Mouse (Mus musculus) neural tube, embryonic 13.5 days (tissue): ENCODE measurements around the gene Ptprj. TPM values are rescaled to one million over a fixed set of nuclear protein-coding genes. Genes with fewer than 3 reads are reported as not detected.

Experiments used
- ATAC-seq: fragments of 200-750 bp; cut with Nextera tagmentation; 2 replicates; pipeline ENCODE4 v1.8.0; 2017; ENCODE audit warnings: low read depth, mild to moderate bottlenecking, moderate TSS enrichment, moderate library complexity
- H3K27ac ChIP-seq: fragments of 300-500 bp; sonication (generic); replicated peaks from 2 replicates; pipeline ENCODE4 v1.5.1; 2015; ENCODE audit warnings: moderate library complexity, mild to moderate bottlenecking, inconsistent platforms
- H3K27me3 ChIP-seq: fragments of 300-500 bp; sonication (generic); 2 replicates; pipeline ENCODE4 v1.6.1; 2015; ENCODE audit warnings: mild to moderate bottlenecking, inconsistent platforms
- H3K36me3 ChIP-seq: fragments of 300-500 bp; sonication (generic); 2 replicates; pipeline ENCODE4 v1.6.1; 2015; ENCODE audit warnings: mild to moderate bottlenecking, inconsistent platforms
- H3K4me1 ChIP-seq: fragments of 300-500 bp; sonication (generic); replicated peaks from 2 replicates; pipeline ENCODE4 v1.6.1; 2015; ENCODE audit warnings: inconsistent platforms
- H3K4me2 ChIP-seq: fragments of 300-500 bp; sonication (generic); 2 replicates; pipeline ENCODE4 v1.6.1; 2015; ENCODE audit warnings: inconsistent platforms, mild to moderate bottlenecking, moderate library complexity
- H3K4me3 ChIP-seq: fragments of 300-500 bp; sonication (generic); 2 replicates; pipeline ENCODE4 v1.5.1; 2015; ENCODE audit warnings: mild to moderate bottlenecking, inconsistent platforms
- H3K9ac ChIP-seq: fragments of 300-500 bp; sonication (generic); 2 replicates; pipeline ENCODE4 v1.6.1; 2015; ENCODE audit warnings: moderate library complexity, mild to moderate bottlenecking, inconsistent platforms
- H3K9me3 ChIP-seq: fragments of 300-500 bp; sonication (generic); 2 replicates; pipeline ENCODE4 v1.6.1; 2016; ENCODE audit warnings: inconsistent platforms
- WGBS: fragments of 180-500 bp; shearing (Covaris S2); methylation state at CpG from one replicate; pipeline ENCODE4 v1.1.7; 2015; 5-methylcytosine and 5-hydroxymethylcytosine counted together
- polyA plus RNA-seq: library from polyadenylated mRNA; unstranded; fragments of >200 nt; fragmentation: Nextera tagmentation; extraction: Ambion mirVana; gene quantifications from 2 replicates; pipeline ENCODE4 v1.2.1, GENCODE M21; 2015

Gene Ptprj
- polyA plus RNA-seq, 1 experiment from 2014 or later = 4.4 TPM

- H3K4me2 ChIP-seq = no peak overlapping the region
- H3K36me3 ChIP-seq = no peaks in the 10 kb centered on the region
- H3K9ac ChIP-seq = no peak overlapping the region
- no peaks in the 10 kb centered on the region for H3K9me3 ChIP-seq
- 70% methylated on average over 7 of the region's 7 CpGs for WGBS
- no peaks in the 10 kb centered on the region for H3K27me3 ChIP-seq
- H3K27ac ChIP-seq = no peak overlapping the region
- H3K4me1 ChIP-seq = peaks cover 21% of the 10 kb centered on the region
- ATAC-seq = no peak
- no peak overlapping the region for H3K4me3 ChIP-seq
These were observed 14.4 kb downstream of the Ptprj start for GRCm38 (mm10) chr2:90566046-90566445.

DNA sequence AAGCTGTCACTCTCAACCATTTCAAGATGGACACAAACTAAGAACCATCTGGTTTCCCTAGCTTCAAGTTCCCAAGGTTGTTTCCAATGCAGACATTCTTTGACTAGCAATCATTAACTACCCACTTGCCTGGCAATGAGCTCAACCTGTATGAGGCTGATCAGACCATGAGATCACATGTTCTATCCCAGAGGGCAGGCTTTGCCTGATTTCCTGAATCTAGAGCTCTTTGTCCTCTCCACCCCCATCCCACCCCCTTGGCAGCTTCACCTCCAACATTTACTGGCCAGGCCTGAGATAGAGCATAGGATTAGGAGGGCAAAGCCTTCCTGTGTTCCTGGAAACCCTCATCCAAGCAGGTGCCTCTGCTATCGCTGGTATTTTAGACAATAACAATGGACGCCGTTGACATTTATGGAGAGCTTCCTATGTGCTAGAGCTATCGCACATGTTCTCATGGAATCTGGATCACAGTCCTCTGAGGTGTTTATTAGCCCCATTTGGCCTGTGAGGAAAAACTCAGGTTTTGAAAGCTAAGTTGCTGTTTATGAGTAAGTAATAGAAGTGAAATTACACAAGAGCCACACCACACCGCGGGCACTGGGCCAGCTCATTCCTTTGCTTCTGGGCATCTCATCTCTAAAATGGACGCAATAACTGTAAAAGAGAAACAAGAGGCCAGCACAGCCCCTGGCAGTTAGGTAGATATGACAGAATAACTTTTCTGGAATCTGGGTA, 15.1 kb downstream of the Ptprj start:
- WGBS = 95% methylated on average over 7 of the region's 7 CpGs
- Histone ChIP-seq H3K9ac (no peak overlapping the region), H3K27me3 (no peaks in the 10 kb centered on the region), H3K4me2 (no peak overlapping the region), H3K4me3 (no peak overlapping the region), H3K4me1 (peaks cover 28% of the 10 kb centered on the region), H3K36me3 (no peaks in the 10 kb centered on the region), H3K27ac (no peak overlapping the region), H3K9me3 (no peaks in the 10 kb centered on the region)
- ATAC-seq = no peak

- Histone ChIP-seq H3K4me1 (peaks cover 32% of the 10 kb centered on the region), H3K36me3 (no peaks in the 10 kb centered on the region), H3K9ac (no peak overlapping the region), H3K27ac (no peak overlapping the region), H3K4me3 (no peak overlapping the region), H3K9me3 (no peaks in the 10 kb centered on the region), H3K27me3 (no peaks in the 10 kb centered on the region), H3K4me2 (no peak overlapping the region)
- ATAC-seq = no peak
- WGBS = 90% methylated on average over 8 of the region's 8 CpGs
These were observed 15.9 kb downstream of the Ptprj start for GRCm38 (mm10) chr2:90564552-90564951.

DNA sequence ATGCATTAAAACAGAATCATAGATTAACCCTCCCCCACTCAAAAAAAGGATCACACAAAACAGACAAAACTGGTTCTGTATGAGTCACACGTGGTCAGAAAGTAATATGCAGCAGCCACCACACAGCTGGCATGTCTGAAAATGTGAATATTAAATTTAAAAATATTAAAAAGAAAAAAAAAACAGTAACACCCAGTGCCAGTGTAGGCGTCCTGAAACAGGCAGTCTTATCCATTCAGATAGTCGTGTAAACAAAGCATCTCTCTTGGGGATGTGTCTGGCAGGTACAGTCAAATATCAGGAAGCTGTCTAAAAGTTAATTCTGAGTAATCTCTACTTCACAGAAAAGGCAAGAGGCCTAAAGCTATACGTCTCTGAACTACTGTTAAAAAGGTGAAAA, 17.3 kb downstream of the Ptprj start:
- Histone ChIP-seq H3K4me2 (no peak overlapping the region), H3K9ac (no peak overlapping the region), H3K36me3 (no peaks in the 10 kb centered on the region), H3K9me3 (no peaks in the 10 kb centered on the region), H3K4me3 (no peak overlapping the region), H3K4me1 (peaks cover 32% of the 10 kb centered on the region), H3K27me3 (no peaks in the 10 kb centered on the region), H3K27ac (no peak overlapping the region)
- 79% methylated on average over 4 of the region's 4 CpGs for WGBS
- no peak for ATAC-seq

DNA sequence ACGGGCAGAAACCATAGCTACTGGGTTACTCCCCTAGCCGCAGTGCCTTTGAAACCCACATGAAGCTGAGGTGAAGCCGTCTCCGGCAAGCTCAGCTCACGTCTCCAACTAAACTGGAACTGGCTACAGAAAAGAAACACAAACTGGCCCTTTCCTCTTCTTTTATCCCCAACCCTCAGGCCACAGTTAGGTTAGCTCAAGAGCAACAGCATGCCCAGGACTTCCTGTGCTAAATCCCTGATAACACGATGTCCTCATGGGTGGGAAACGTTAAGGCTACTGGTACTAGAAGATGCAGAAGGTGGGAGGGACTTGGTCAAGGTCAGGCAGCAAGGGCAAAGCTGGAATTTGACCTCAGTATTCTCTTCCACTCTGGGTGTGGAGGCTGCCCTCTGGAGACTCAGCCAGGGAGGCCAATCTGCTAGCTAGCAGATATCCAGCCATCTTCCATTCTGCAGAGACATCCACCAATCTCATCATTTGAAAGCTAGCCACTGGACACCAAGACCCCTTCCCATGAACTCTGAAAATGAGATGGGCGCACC, 18.2 kb downstream of the Ptprj start:
- no peak overlapping the region for H3K27ac ChIP-seq
- H3K4me3 ChIP-seq = no peak overlapping the region
- H3K36me3 ChIP-seq = no peaks in the 10 kb centered on the region
- H3K4me1 ChIP-seq = peaks cover 29% of the 10 kb centered on the region
- no peaks in the 10 kb centered on the region for H3K27me3 ChIP-seq
- H3K9me3 ChIP-seq = no peaks in the 10 kb centered on the region
- no peak overlapping the region for H3K9ac ChIP-seq
- no peak overlapping the region for H3K4me2 ChIP-seq
- ATAC-seq = no peak
- WGBS = 83% methylated on average over 8 of the region's 8 CpGs

DNA sequence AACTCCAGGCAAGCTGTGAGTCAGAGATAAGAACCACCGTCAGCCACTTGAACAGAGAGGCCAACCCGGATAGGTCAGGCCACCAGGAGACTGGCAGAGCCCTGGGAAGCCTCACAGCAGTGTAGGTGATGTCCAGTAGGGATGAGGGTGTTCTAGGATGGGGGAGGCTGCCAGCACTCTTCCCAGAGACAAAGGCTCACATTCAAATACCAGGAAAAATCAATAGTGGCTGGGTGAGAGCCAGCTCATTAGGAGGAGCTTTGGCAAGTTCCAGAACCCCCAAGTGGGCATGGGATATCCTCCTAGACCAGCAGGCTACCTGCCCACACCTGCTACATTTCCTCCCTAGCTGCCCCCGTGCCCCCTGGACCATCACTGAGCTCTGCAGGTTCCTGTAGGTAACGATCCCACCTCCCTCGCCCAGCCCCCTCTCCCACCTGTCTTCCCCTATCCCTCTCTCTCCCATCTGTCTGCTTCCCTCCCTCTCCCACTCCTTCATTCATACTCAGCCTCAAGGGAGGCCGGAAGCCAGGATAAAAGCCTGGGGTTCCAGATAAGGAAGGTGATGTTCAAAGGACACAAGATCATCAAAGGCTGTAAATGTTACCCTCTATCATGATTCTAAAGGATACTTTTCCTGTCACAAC, 20.1 kb downstream of the Ptprj start:
- H3K4me3 ChIP-seq = no peak overlapping the region
- peak; percentile 57; the same call in 1 of the 2 replicates for ATAC-seq
- 65% methylated on average over 6 of the region's 6 CpGs for WGBS
- peaks cover 15% of the 10 kb centered on the region for H3K4me1 ChIP-seq
- H3K4me2 ChIP-seq = no peak overlapping the region
- no peaks in the 10 kb centered on the region for H3K9me3 ChIP-seq
- no peaks in the 10 kb centered on the region for H3K36me3 ChIP-seq
- H3K27me3 ChIP-seq = no peaks in the 10 kb centered on the region
- no peak overlapping the region for H3K27ac ChIP-seq
- no peak overlapping the region for H3K9ac ChIP-seq

GRCm38 (mm10) chr2:90559688-90560196, 20.7 kb downstream of the Ptprj start:
- peaks cover 15% of the 10 kb centered on the region for H3K4me1 ChIP-seq
- H3K27me3 ChIP-seq = no peaks in the 10 kb centered on the region
- no peak overlapping the region for H3K4me2 ChIP-seq
- ATAC-seq = no peak
- 91% methylated on average over 12 of the region's 12 CpGs for WGBS
- H3K27ac ChIP-seq = no peak overlapping the region
- H3K36me3 ChIP-seq = no peaks in the 10 kb centered on the region
- H3K9me3 ChIP-seq = no peaks in the 10 kb centered on the region
- no peak overlapping the region for H3K4me3 ChIP-seq
- no peak overlapping the region for H3K9ac ChIP-seq

- WGBS = 88% methylated on average over 2 of the region's 2 CpGs
- Histone ChIP-seq H3K27me3 (no peaks in the 10 kb centered on the region), H3K4me3 (no peak overlapping the region), H3K9ac (no peak overlapping the region), H3K36me3 (no peaks in the 10 kb centered on the region), H3K27ac (no peak overlapping the region), H3K9me3 (no peaks in the 10 kb centered on the region), H3K4me2 (no peak overlapping the region), H3K4me1 (peaks cover 15% of the 10 kb centered on the region)
- no peak for ATAC-seq
These were observed 21.3 kb downstream of the Ptprj start for GRCm38 (mm10) chr2:90559015-90559687.

DNA sequence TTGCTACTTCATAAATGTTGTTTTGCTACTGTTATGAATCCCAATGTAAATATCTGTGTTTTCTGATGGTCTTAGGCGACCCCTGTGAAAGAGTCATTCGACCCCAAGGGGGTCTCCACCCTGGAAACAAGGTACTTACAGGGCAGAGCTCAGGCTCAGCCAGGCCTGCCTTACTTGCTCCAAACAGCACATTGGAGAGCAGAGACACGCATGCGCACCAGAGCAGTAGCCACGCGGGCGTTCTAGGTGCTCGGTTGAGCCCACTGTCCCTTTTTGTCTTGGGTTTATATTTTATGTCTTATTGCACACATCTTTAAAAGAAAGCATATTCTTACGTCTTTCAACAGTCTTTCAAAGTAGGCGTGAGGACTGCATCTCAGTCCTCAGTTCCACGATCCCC, 22.1 kb downstream of the Ptprj start:
- Histone ChIP-seq H3K4me2 (no peak overlapping the region), H3K27me3 (no peaks in the 10 kb centered on the region), H3K27ac (no peak overlapping the region), H3K36me3 (no peaks in the 10 kb centered on the region), H3K4me1 (peaks cover 15% of the 10 kb centered on the region), H3K9ac (no peak overlapping the region), H3K4me3 (no peak overlapping the region), H3K9me3 (no peaks in the 10 kb centered on the region)
- no peak for ATAC-seq
- WGBS = 88% methylated on average over 11 of the region's 11 CpGs

DNA sequence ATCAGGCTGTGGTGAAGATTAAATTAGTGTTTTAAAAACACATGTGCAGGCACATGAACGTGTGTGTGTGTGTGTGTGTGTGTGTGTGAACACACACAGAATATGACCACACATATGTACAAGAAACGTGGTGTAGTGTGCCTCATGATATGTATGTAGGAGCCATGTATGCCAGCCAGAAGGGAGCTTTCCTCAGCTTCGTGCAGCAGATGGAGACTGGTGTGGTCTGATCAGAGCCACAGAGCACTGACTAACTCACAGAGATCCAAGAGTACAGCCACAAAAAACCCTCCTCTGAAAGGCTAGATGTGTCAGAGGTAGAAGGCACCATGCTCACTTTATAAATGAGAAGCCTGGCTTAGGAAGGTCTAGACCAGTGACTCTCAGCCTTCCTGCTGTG, 22.5 kb downstream of the Ptprj start:
- Histone ChIP-seq H3K4me1 (peaks cover 15% of the 10 kb centered on the region), H3K36me3 (no peaks in the 10 kb centered on the region), H3K9me3 (no peaks in the 10 kb centered on the region), H3K27me3 (no peaks in the 10 kb centered on the region), H3K27ac (no peak overlapping the region), H3K9ac (no peak overlapping the region), H3K4me2 (no peak overlapping the region), H3K4me3 (no peak overlapping the region)
- 82% methylated on average over 3 of the region's 3 CpGs for WGBS
- ATAC-seq = no peak

DNA sequence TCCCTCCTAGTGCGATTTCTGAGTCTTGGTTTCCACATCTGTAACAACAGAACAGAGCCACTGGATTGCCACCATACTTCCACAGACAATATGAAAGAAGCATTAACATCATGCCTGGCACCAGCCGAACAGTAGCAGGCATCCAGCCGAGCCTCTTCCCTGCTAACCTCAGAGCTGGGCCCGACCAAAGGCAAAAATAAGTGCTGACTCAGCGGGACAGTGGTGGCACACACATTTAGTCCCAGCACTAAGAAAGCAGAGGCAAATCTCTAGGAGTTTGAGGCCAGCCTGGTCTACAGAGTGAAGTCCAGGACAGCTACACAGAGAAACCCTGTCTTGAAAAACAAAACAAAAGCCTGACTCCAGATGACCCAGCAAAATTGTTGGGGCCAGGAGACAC, 24.7 kb downstream of the Ptprj start:
- no peak overlapping the region for H3K9ac ChIP-seq
- 79% methylated on average over 5 of the region's 5 CpGs for WGBS

DNA sequence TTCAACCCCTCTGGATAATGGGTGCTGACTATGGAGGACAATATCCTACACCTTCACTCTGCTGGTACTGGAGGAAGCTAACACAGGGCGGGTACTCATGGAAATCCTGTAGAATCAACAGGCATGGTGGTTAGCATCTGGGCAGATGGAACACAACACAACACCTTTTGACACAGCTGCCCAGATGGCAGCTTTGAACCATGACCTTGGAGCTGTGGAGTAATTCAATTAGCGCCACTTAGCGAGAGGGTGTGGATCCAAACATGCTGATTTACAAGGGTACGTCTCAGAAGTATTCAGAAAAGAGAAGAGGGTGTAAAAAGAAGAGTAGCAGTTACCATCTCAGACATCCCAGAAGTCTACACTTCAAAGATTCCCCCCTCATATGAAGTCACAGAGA, 25.6 kb downstream of the Ptprj start:
- Histone ChIP-seq H3K27me3 (no peaks in the 10 kb centered on the region), H3K4me1 (peaks cover 7% of the 10 kb centered on the region), H3K4me2 (no peak overlapping the region), H3K4me3 (no peak overlapping the region), H3K9me3 (no peaks in the 10 kb centered on the region), H3K36me3 (no peaks in the 10 kb centered on the region), H3K27ac (no peak overlapping the region), H3K9ac (no peak overlapping the region)
- ATAC-seq = no peak
- 84% methylated on average over 4 of the region's 4 CpGs for WGBS

More for the DNA sequence above, 24.7 kb downstream of the Ptprj start:
- no peak overlapping the region for H3K27ac ChIP-seq
- no peaks in the 10 kb centered on the region for H3K9me3 ChIP-seq
- H3K36me3 ChIP-seq = no peaks in the 10 kb centered on the region
- no peak overlapping the region for H3K4me3 ChIP-seq
- no peaks in the 10 kb centered on the region for H3K27me3 ChIP-seq
- H3K4me2 ChIP-seq = no peak overlapping the region
- no peak for ATAC-seq
- H3K4me1 ChIP-seq = peaks cover 9% of the 10 kb centered on the region
